Mouse (Mus musculus) MEL (cell line): ENCODE measurements at regions not wholly inside any gene's neighbourhood (a gene's known extent, or its start where the extent isn't known, plus 50 kb on each side); places are given as distances from the start of the nearest gene placed in this dataset.
"Not testable (repeated sequence)": the region's sequence is repeated elsewhere in the genome, so short reads cannot be mapped to it uniquely, and the experiment has no call there.

Source experiments
- CTCF ChIP-seq, 3 experiments: IDR thresholded peaks in 2 of 3; conservative IDR thresholded peaks in 1 of 3; 2 replicates each; pipeline ENCODE4 v1.5.1; 2011 to 2012; ENCODE audit warnings: low read length in 3 of 3, low read depth in 2 of 3, mild to moderate bottlenecking in 2 of 3, improper control_type of control experiment in 1 of 3, inconsistent platforms in 1 of 3, mixed read lengths in 1 of 3, moderate library complexity in 1 of 3; ENCODE audit not compliant: control insufficient read depth in 1 of 3, insufficient read depth in 1 of 3, poor library complexity in 1 of 3, severe bottlenecking in 1 of 3
- MAFK ChIP-seq: IDR thresholded peaks from 2 replicates; pipeline ENCODE4 v1.6.1; 2011; ENCODE audit warnings: low read depth, mild to moderate bottlenecking, low read length, improper control_type of control experiment, borderline replicate concordance
- POLR2A ChIP-seq, 2 experiments: IDR thresholded peaks; 2 replicates each; pipeline ENCODE4 v1.6.1; 2011 to 2012; ENCODE audit warnings: low read length in 2 of 2, mild to moderate bottlenecking in 2 of 2, control low read depth in 1 of 2, improper control_type of control experiment in 1 of 2, low read depth in 1 of 2, moderate library complexity in 1 of 2; ENCODE audit not compliant: control insufficient read depth in 1 of 2, insufficient read depth in 1 of 2, poor library complexity in 1 of 2
- UBTF ChIP-seq: IDR thresholded peaks from 2 replicates; pipeline ENCODE4 v1.6.1; 2012; ENCODE audit warnings: low read depth, mild to moderate bottlenecking, inconsistent platforms, low read length, improper control_type of control experiment, moderate library complexity, borderline replicate concordance; ENCODE audit not compliant: insufficient read depth

DNA sequence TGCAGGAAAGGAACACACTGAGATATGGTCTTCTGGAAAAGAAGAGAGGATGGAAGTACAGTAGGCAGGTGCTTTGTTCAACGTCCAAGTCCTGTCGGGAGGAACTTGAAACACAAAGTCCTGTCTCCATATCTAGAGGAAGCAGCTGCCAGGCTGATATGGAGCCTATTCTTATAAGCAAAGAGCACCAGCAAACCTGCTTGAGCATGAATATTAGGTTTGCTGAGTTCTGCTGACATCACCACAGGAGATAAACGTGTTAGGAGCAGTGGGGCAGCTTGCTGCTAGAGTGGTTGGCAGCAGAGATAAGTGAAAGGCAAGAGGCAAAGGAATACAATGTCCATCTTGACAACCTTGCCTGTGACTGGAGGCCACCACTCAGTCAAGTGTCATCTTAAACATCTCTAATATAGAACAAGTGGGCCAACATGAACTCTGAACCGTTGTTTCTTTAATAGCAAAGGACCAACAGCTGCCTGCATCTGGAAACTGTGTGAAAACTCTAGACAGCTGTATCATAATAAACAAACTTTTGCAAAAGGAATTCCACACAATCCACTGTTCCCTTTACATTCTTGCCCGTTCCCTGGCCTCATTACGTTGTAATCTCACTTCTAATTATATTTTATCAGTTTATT is 209.9 kb upstream of the Hand2 start:
- TF ChIP-seq CTCF (IDR thresholded peaks at IDR 0.05 in 2 of 3, conservative IDR thresholded peaks at IDR 0.05 in 1 of 3; ENCODE audit: control insufficient read depth in 1 of 3, insufficient read depth in 1 of 3, low read depth in 2 of 3, low read length in 3 of 3, poor library complexity in 1 of 3, severe bottlenecking in 1 of 3); MAFK; POLR2A (IDR thresholded peaks at IDR 0.05; ENCODE audit: control insufficient read depth in 1 of 2, insufficient read depth in 1 of 2, low read depth in 1 of 2, low read length in 2 of 2, poor library complexity in 1 of 2); UBTF: not testable (repeated sequence)
